Mouse (Mus musculus) MEL (cell line): ENCODE results near the gene Zmpste24. TPM values are rescaled to one million over a fixed set of nuclear protein-coding genes. Genes with fewer than 3 reads are reported as not detected.

ENCODE experiments used
- DNase-seq: peaks from one replicate; pipeline ENCODE4 v3.0.0; 2011; ENCODE audit warnings: low read depth, low spot score
- H3K27ac ChIP-seq: 2 replicates; pipeline ENCODE4 v1.5.1; 2012; ENCODE audit warnings: low read depth, mild to moderate bottlenecking, control low read depth, low read length, moderate library complexity; ENCODE audit not compliant: control insufficient read depth
- H3K27me3 ChIP-seq, 2 experiments: fragments of 150-350 bp in 1 of 2; sonication (generic) in 1 of 2; 2 replicates each; pipeline ENCODE4 v1.6.1; 2012; ENCODE audit warnings: low read length in 2 of 2, mild to moderate bottlenecking in 2 of 2, improper control_type of control experiment in 1 of 2, moderate library complexity in 1 of 2; ENCODE audit not compliant: insufficient read depth in 2 of 2, control insufficient read depth in 1 of 2
- H3K36me3 ChIP-seq, 2 experiments: 2 replicates each; pipeline ENCODE4 v1.6.1; 2012 to 2014; ENCODE audit warnings: low read length in 2 of 2, improper control_type of control experiment in 1 of 2, inconsistent platforms in 1 of 2, mild to moderate bottlenecking in 1 of 2; ENCODE audit not compliant: insufficient read depth in 2 of 2, control insufficient read depth in 1 of 2
- H3K4me1 ChIP-seq, 2 experiments: fragments of 150-350 bp in 1 of 2; sonication (generic) in 1 of 2; 2 replicates each; pipeline ENCODE4 v1.6.1; 2012; ENCODE audit warnings: low read length in 2 of 2, improper control_type of control experiment in 1 of 2, mild to moderate bottlenecking in 1 of 2; ENCODE audit not compliant: insufficient read depth in 2 of 2, control insufficient read depth in 1 of 2
- H3K4me3 ChIP-seq, 2 experiments: fragments of 150-350 bp in 1 of 2; sonication (generic) in 1 of 2; 2 replicates each; pipeline ENCODE4 v1.5.1; 2012; ENCODE audit warnings: low read depth in 2 of 2, low read length in 2 of 2, mild to moderate bottlenecking in 2 of 2, moderate library complexity in 2 of 2, control low read depth in 1 of 2, improper control_type of control experiment in 1 of 2; ENCODE audit not compliant: control insufficient read depth in 1 of 2, insufficient read depth in 1 of 2
- H3K79me2 ChIP-seq: 2 replicates; pipeline ENCODE4 v1.6.1; 2012; ENCODE audit warnings: mild to moderate bottlenecking, low read length, moderate library complexity; ENCODE audit not compliant: control insufficient read depth, poor library complexity, insufficient read depth
- H3K9ac ChIP-seq: 2 replicates; pipeline ENCODE4 v1.6.1; 2012; ENCODE audit warnings: low read depth, mild to moderate bottlenecking, control low read depth, low read length, moderate library complexity; ENCODE audit not compliant: control insufficient read depth, poor library complexity, severe bottlenecking
- H3K9me3 ChIP-seq: fragments of 150-350 bp; sonication (generic); replicated peaks from 2 replicates; pipeline ENCODE4 v1.6.1; 2012; ENCODE audit warnings: mild to moderate bottlenecking, low read length, improper control_type of control experiment, moderate library complexity; ENCODE audit not compliant: insufficient read depth
- CHD1 ChIP-seq: IDR thresholded peaks from 2 replicates; pipeline ENCODE4 v1.6.1; 2012; ENCODE audit warnings: low read depth, mild to moderate bottlenecking, inconsistent platforms, low read length, improper control_type of control experiment
- CTCF ChIP-seq, 3 experiments: IDR thresholded peaks in 2 of 3; conservative IDR thresholded peaks in 1 of 3; 2 replicates each; pipeline ENCODE4 v1.5.1; 2011 to 2012; ENCODE audit warnings: low read length in 3 of 3, low read depth in 2 of 3, mild to moderate bottlenecking in 2 of 3, improper control_type of control experiment in 1 of 3, inconsistent platforms in 1 of 3, mixed read lengths in 1 of 3, moderate library complexity in 1 of 3; ENCODE audit not compliant: control insufficient read depth in 1 of 3, insufficient read depth in 1 of 3, poor library complexity in 1 of 3, severe bottlenecking in 1 of 3
- E2F4 ChIP-seq: IDR thresholded peaks from 2 replicates; pipeline ENCODE4 v1.6.1; 2011; ENCODE audit warnings: low read depth, low read length, improper control_type of control experiment, borderline replicate concordance
- GABPA ChIP-seq: IDR thresholded peaks from 2 replicates; pipeline ENCODE4 v1.6.1; 2012; ENCODE audit warnings: low read depth, mild to moderate bottlenecking, inconsistent platforms, low read length, improper control_type of control experiment, moderate library complexity
- GATA1 ChIP-seq: IDR thresholded peaks from 2 replicates; pipeline ENCODE4 v1.6.1; 2011; ENCODE audit warnings: low read depth, low read length, improper control_type of control experiment
- KAT2A ChIP-seq: conservative IDR thresholded peaks from 2 replicates; pipeline ENCODE4 v1.6.1; 2012; ENCODE audit warnings: low read depth, low read length, improper control_type of control experiment, inconsistent platforms
- MAX ChIP-seq: IDR thresholded peaks from 2 replicates; pipeline ENCODE4 v1.6.1; 2011; ENCODE audit warnings: low read length, improper control_type of control experiment
- MAZ ChIP-seq: IDR thresholded peaks from 2 replicates; pipeline ENCODE4 v1.6.1; 2012; ENCODE audit warnings: low read depth, mild to moderate bottlenecking, inconsistent platforms, low read length, improper control_type of control experiment
- MYB ChIP-seq: IDR thresholded peaks from 2 replicates; pipeline ENCODE4 v1.6.1; 2011; ENCODE audit warnings: mild to moderate bottlenecking, low read depth, low read length, improper control_type of control experiment
- NELFE ChIP-seq: IDR thresholded peaks from 2 replicates; pipeline ENCODE4 v1.6.1; 2011; ENCODE audit warnings: low read depth, low read length, improper control_type of control experiment
- POLR2A ChIP-seq, 2 experiments: IDR thresholded peaks; 2 replicates each; pipeline ENCODE4 v1.6.1; 2011 to 2012; ENCODE audit warnings: low read length in 2 of 2, mild to moderate bottlenecking in 2 of 2, control low read depth in 1 of 2, improper control_type of control experiment in 1 of 2, low read depth in 1 of 2, moderate library complexity in 1 of 2; ENCODE audit not compliant: control insufficient read depth in 1 of 2, insufficient read depth in 1 of 2, poor library complexity in 1 of 2
- POLR2AphosphoS2 ChIP-seq: IDR thresholded peaks from 2 replicates; pipeline ENCODE4 v1.6.1; 2011; ENCODE audit warnings: low read length, improper control_type of control experiment
- POLR2AphosphoS5 ChIP-seq: IDR thresholded peaks from 2 replicates; pipeline ENCODE4 v1.6.1; 2012; ENCODE audit warnings: low read depth, borderline replicate concordance, mild to moderate bottlenecking, inconsistent platforms, low read length, moderate library complexity, mixed read lengths
- RAD21 ChIP-seq: IDR thresholded peaks from 2 replicates; pipeline ENCODE4 v1.6.1; 2011; ENCODE audit warnings: mild to moderate bottlenecking, low read depth, low read length, improper control_type of control experiment
- RCOR1 ChIP-seq: IDR thresholded peaks from 2 replicates; pipeline ENCODE4 v1.6.1; 2012; ENCODE audit warnings: low read depth, mild to moderate bottlenecking, inconsistent platforms, low read length, improper control_type of control experiment
- SIN3A ChIP-seq: IDR thresholded peaks from 2 replicates; pipeline ENCODE4 v1.6.1; 2012; ENCODE audit warnings: low read length, improper control_type of control experiment, inconsistent platforms
- SMC3 ChIP-seq: IDR thresholded peaks from 2 replicates; pipeline ENCODE4 v1.6.1; 2011; ENCODE audit warnings: low read depth, low read length, improper control_type of control experiment
- TAL1 ChIP-seq: IDR thresholded peaks from 2 replicates; pipeline ENCODE4 v1.6.1; 2012; ENCODE audit warnings: mild to moderate bottlenecking, inconsistent platforms, low read length, moderate library complexity, mixed read lengths
- TBP ChIP-seq: IDR thresholded peaks from 2 replicates; pipeline ENCODE4 v1.8.0; 2011; ENCODE audit warnings: low read depth, low read length, improper control_type of control experiment
- USF1 ChIP-seq: IDR thresholded peaks from 2 replicates; pipeline ENCODE4 v1.6.1; 2014; ENCODE audit warnings: low read depth, mild to moderate bottlenecking, inconsistent platforms, low read length, improper control_type of control experiment, moderate library complexity
- USF2 ChIP-seq, 2 experiments: IDR thresholded peaks; 2 replicates each; pipeline ENCODE4 v1.6.1; 2011 to 2012; ENCODE audit warnings: improper control_type of control experiment in 2 of 2, low read length in 2 of 2, borderline replicate concordance in 1 of 2, inconsistent platforms in 1 of 2, low read depth in 1 of 2, mild to moderate bottlenecking in 1 of 2; ENCODE audit not compliant: insufficient read depth in 1 of 2
- ZC3H11A ChIP-seq: IDR thresholded peaks from 2 replicates; pipeline ENCODE4 v1.6.1; 2012; ENCODE audit warnings: low read depth, mild to moderate bottlenecking, inconsistent platforms, low read length, improper control_type of control experiment
- ZMIZ1 ChIP-seq: IDR thresholded peaks from 2 replicates; pipeline ENCODE4 v1.6.1; 2012; ENCODE audit warnings: low read depth, mild to moderate bottlenecking, inconsistent platforms, low read length, improper control_type of control experiment, moderate library complexity
- ZNF384 ChIP-seq: IDR thresholded peaks from 2 replicates; pipeline ENCODE4 v1.6.1; 2012; ENCODE audit warnings: low read depth, mild to moderate bottlenecking, inconsistent platforms, low read length, improper control_type of control experiment
- polyA plus RNA-seq, 2 experiments: library from polyadenylated mRNA; stranded (reverse) in 1 of 2; unstranded in 1 of 2; fragments of >175 nt in 1 of 2; fragments of >200 nt in 1 of 2; gene quantifications; 2 replicates each; pipeline versions ENCODE4 v1.2.1 to v1.2.4; 2012; ENCODE audit warnings: low replicate concordance in 2 of 2, low read depth in 1 of 2; ENCODE audit not compliant: insufficient read length in 2 of 2, insufficient read depth in 1 of 2, missing spikeins in 1 of 2
- total RNA-seq: library from RNA; depleted of rRNA; stranded (reverse); fragments of 300-350 nt; gene quantifications from 2 replicates; pipeline ENCODE4 v1.2.3, GENCODE M21; 2012

The Zmpste24 gene
- total and polyA plus RNA-seq, 3 experiments = 37.6 to 70.6 (median 44.7) TPM

- no peak for DNase-seq
- no peaks in the 10 kb centered on the region for H3K4me1 ChIP-seq
- TF ChIP-seq E2F4 = no peak
- TF ChIP-seq NELFE = no peak
- no peak for TF ChIP-seq POLR2A (IDR thresholded peaks at IDR 0.05; ENCODE audit: control insufficient read depth in 1 of 2, insufficient read depth in 1 of 2, low read depth in 1 of 2, low read length in 2 of 2, poor library complexity in 1 of 2)
- TF ChIP-seq SIN3A = no peak
- TF ChIP-seq GABPA = no peak
- TF ChIP-seq RCOR1 = no peak
- no peak within 1 kb of the TSS for H3K9ac ChIP-seq
- no peak within 1 kb of the TSS for H3K4me3 ChIP-seq
- no peaks in the 10 kb centered on the region for H3K36me3 ChIP-seq
- H3K79me2 ChIP-seq = no peaks in the 10 kb centered on the region
- no peak within 1 kb of the TSS for H3K27ac ChIP-seq
- H3K9me3 ChIP-seq = no peaks in the 10 kb centered on the region
- no peaks in the 10 kb centered on the region for H3K27me3 ChIP-seq
Measured at GRCm38 (mm10) chr4:121039331-121040115, 58.5 kb downstream of the Zmpste24 start, which contains the start of gene Col9a2. TSS of gene Col9a2 (plus strand) at chr4:121039385.

GRCm38 (mm10) chr4:121033006-121033405 lies 65.0 kb downstream of the Zmpste24 start:
- H3K9ac ChIP-seq = no peak overlapping the region

GRCm38 (mm10) chr4:121031440-121031839 lies 66.6 kb downstream of the Zmpste24 start:
- DNase-seq = peak; percentile 45
- no peak overlapping the region for H3K9ac ChIP-seq
- H3K27me3 ChIP-seq = no peaks in the 10 kb centered on the region
- no peak overlapping the region for H3K4me3 ChIP-seq
- H3K79me2 ChIP-seq = no peaks in the 10 kb centered on the region
- peaks cover 0 to 3% of the 10 kb centered on the region in 2 experiments; a peak in 1 of 4 replicates for H3K36me3 ChIP-seq
- H3K4me1 ChIP-seq = 0 out of 4 replicates have a peak, but pooled peaks cover 0 to 2% of the 10 kb centered on the region in 2 experiments
- H3K27ac ChIP-seq = no peak overlapping the region
- no peaks in the 10 kb centered on the region for H3K9me3 ChIP-seq
- TF ChIP-seq MAX = no peak
- TF ChIP-seq TBP = no peak
- TF ChIP-seq NELFE = no peak
- TF ChIP-seq GATA1 = no peak
- TF ChIP-seq POLR2A (IDR thresholded peaks at IDR 0.05; ENCODE audit: control insufficient read depth in 1 of 2, insufficient read depth in 1 of 2, low read depth in 1 of 2, low read length in 2 of 2, poor library complexity in 1 of 2) = no peak
- no peak for TF ChIP-seq USF2 (IDR thresholded peaks at IDR 0.05; ENCODE audit: borderline replicate concordance in 1 of 2, insufficient read depth in 1 of 2, low read depth in 1 of 2, low read length in 2 of 2)
- no peak for TF ChIP-seq POLR2AphosphoS2
- TF ChIP-seq USF1 = no peak
- TF ChIP-seq TAL1 = no peak
- no peak for TF ChIP-seq KAT2A
- no peak for TF ChIP-seq MAZ
- TF ChIP-seq POLR2AphosphoS5 = no peak
- TF ChIP-seq RCOR1 = no peak
- TF ChIP-seq ZMIZ1 = no peak
- peak in 2 of 3 experiments; percentile 24 to 64; a peak in 4 of 6 replicates for TF ChIP-seq CTCF (IDR thresholded peaks at IDR 0.05 in 2 of 3, conservative IDR thresholded peaks at IDR 0.05 in 1 of 3; ENCODE audit: control insufficient read depth in 1 of 3, insufficient read depth in 1 of 3, low read depth in 2 of 3, low read length in 3 of 3, poor library complexity in 1 of 3, severe bottlenecking in 1 of 3)
- TF ChIP-seq MYB = no peak
- peak; percentile 59; the same call in 1 of the 2 replicates for TF ChIP-seq ZNF384
- TF ChIP-seq CHD1 = no peak
- TF ChIP-seq ZC3H11A = peak; percentile 58

More at GRCm38 (mm10) chr4:121033006-121033405, 65.0 kb downstream of the Zmpste24 start:
- DNase-seq = peak; percentile 55
- H3K36me3 ChIP-seq = peaks cover 0 to 3% of the 10 kb centered on the region in 2 experiments; a peak in 1 of 4 replicates
- TF ChIP-seq MAX (no peak), RAD21 (peak; percentile 35), CTCF (IDR thresholded peaks at IDR 0.05 in 2 of 3, conservative IDR thresholded peaks at IDR 0.05 in 1 of 3; ENCODE audit: control insufficient read depth in 1 of 3, insufficient read depth in 1 of 3, low read depth in 2 of 3, low read length in 3 of 3, poor library complexity in 1 of 3, severe bottlenecking in 1 of 3) (peak; percentile 27 to 53 (median 34); a peak in 5 of 6 replicates), SMC3 (peak; percentile 45), ZNF384 (no peak), GABPA (no peak)
- H3K4me3 ChIP-seq = no peak overlapping the region
- H3K4me1 ChIP-seq = 0 out of 4 replicates have a peak, but pooled peaks cover 0 to 2% of the 10 kb centered on the region in 2 experiments
- H3K27me3 ChIP-seq = no peaks in the 10 kb centered on the region
- H3K79me2 ChIP-seq = no peaks in the 10 kb centered on the region
- no peaks in the 10 kb centered on the region for H3K9me3 ChIP-seq
- H3K27ac ChIP-seq = no peak overlapping the region
